Mouse (Mus musculus): Measurements from ENCODE around the gene Tomm40.

DNA sequence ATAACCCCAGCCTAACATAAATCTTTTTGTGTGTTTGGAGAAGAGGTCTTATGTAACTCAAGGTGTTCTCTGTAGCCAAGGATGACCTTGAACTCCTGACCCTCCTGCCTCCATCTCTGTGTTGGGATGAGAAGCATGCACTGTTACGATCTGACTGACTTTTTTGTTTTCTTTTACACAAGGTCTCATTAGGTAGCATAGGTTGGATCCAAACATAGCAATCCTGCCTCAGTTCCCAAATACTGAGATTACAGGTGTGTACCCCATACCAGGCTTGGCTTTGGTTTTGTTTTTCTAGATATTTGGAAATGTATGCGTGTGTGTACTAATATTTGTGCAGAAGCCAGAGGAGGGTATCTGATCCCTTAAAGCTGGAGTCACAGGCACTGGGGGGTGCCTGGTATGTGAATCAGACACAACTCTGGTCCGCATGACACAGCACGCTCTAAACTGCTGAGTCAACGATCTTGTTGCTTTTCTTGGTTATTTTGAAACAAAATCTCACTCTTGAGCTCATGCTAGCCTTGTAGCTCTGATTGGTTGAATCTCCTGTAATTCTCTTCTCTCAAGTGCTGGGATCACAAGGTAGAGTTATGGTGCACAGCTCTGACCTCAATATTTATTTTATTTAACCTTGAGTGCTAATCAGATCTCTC, 3.2 kb upstream of the Tomm40 start:
- TF ChIP-seq POLR2A (IDR thresholded peaks at IDR 0.05; ENCODE audit: borderline replicate concordance, extremely low read depth, low read depth, low read length) (no peak), CTCF (IDR thresholded peaks at IDR 0.05; ENCODE audit: insufficient read depth, low read length) (no peak)

Data from lung, adult 2 months (tissue).